Mouse (Mus musculus) heart, embryonic 11.5 days (tissue): ENCODE results near the gene Fam155a. TPM values are rescaled to one million over a fixed set of nuclear protein-coding genes. Genes with fewer than 3 reads are reported as not detected.

Experiments
- ATAC-seq: fragments of 200-750 bp; cut with Nextera tagmentation; replicated peaks from 2 replicates; pipeline ENCODE4 v1.8.0; 2017; ENCODE audit warnings: moderate library complexity; ENCODE audit not compliant: insufficient number of reproducible peaks, low FRiP score, low TSS enrichment
- H3K27ac ChIP-seq: fragments of 300-500 bp; sonication (generic); 2 replicates; pipeline ENCODE4 v1.5.1; 2014; ENCODE audit warnings: mild to moderate bottlenecking, low read depth, low read length
- H3K27me3 ChIP-seq: fragments of 300-500 bp; sonication (generic); 2 replicates; pipeline ENCODE4 v1.6.1; 2014; ENCODE audit warnings: mild to moderate bottlenecking, low read length, mixed read lengths; ENCODE audit not compliant: control insufficient read depth, insufficient read depth
- H3K36me3 ChIP-seq: fragments of 300-500 bp; sonication (generic); 2 replicates; pipeline ENCODE4 v1.6.1; 2014; ENCODE audit warnings: mild to moderate bottlenecking, low read length, moderate library complexity, mixed read lengths; ENCODE audit not compliant: control insufficient read depth, insufficient read depth
- H3K4me1 ChIP-seq: fragments of 300-500 bp; sonication (generic); 2 replicates; pipeline ENCODE4 v1.6.1; 2014; ENCODE audit warnings: low read length; ENCODE audit not compliant: control insufficient read depth, insufficient read depth
- H3K4me2 ChIP-seq: fragments of 300-500 bp; sonication (generic); 2 replicates; pipeline ENCODE4 v1.6.1; 2014; ENCODE audit warnings: mild to moderate bottlenecking, moderate library complexity
- H3K4me3 ChIP-seq: fragments of 300-500 bp; sonication (generic); 2 replicates; pipeline ENCODE4 v1.5.1; 2014; ENCODE audit warnings: low read depth, low read length
- H3K9ac ChIP-seq: fragments of 300-500 bp; sonication (generic); 2 replicates; pipeline ENCODE4 v1.6.1; 2014; ENCODE audit warnings: mild to moderate bottlenecking, low read depth, low read length, moderate library complexity
- H3K9me3 ChIP-seq: fragments of 300-500 bp; sonication (generic); replicated peaks from 2 replicates; pipeline ENCODE4 v1.6.1; 2016; ENCODE audit warnings: low read length; ENCODE audit not compliant: control insufficient read depth
- WGBS: fragments of 180-500 bp; shearing (Covaris S2); extraction: QIAGEN DNeasy Blood & Tissue Kit; methylation state at CpG from one replicate; pipeline ENCODE4 v1.1.7; 2014; ENCODE audit not compliant: insufficient replicate concordance; 5-methylcytosine and 5-hydroxymethylcytosine counted together
- polyA plus RNA-seq: library from polyadenylated mRNA; unstranded; fragments of >200 nt; fragmentation: Nextera tagmentation; extraction: Ambion mirVana; gene quantifications from 2 replicates; pipeline ENCODE4 v1.2.1, GENCODE M21; 2014

Gene Fam155a
- polyA plus RNA-seq, 1 experiment from 2014 or later: 0.59 TPM

- Histone ChIP-seq H3K36me3 (no peaks in the 10 kb centered on the region), H3K4me3 (no peak overlapping the region), H3K27me3 (no peaks in the 10 kb centered on the region), H3K4me2 (no peak overlapping the region), H3K9ac (no peak overlapping the region), H3K9me3 (no peaks in the 10 kb centered on the region), H3K27ac (no peak overlapping the region), H3K4me1 (no peaks in the 10 kb centered on the region)
- 88% methylated on average over 6 of the region's 6 CpGs for WGBS
- no peak for ATAC-seq
Observed at GRCm38 (mm10) chr8:9795724-9796123, 24.8 kb upstream of the Fam155a start.

- WGBS: 62% methylated on average over 9 of the region's 9 CpGs
- no peaks in the 10 kb centered on the region for H3K36me3 ChIP-seq
- no peak overlapping the region for H3K4me3 ChIP-seq
Observed at GRCm38 (mm10) chr8:9793351-9793750, 22.4 kb upstream of the Fam155a start.

GRCm38 (mm10) chr8:9780332-9780731 is 9.4 kb upstream of the Fam155a start:
- 72% methylated on average over 10 of the region's 10 CpGs for WGBS
- no peak overlapping the region for H3K4me2 ChIP-seq
- H3K4me1 ChIP-seq: no peaks in the 10 kb centered on the region
- no peaks in the 10 kb centered on the region for H3K27me3 ChIP-seq
- ATAC-seq: no peak
- H3K4me3 ChIP-seq: no peak overlapping the region
- no peaks in the 10 kb centered on the region for H3K36me3 ChIP-seq
- H3K27ac ChIP-seq: no peak overlapping the region
- H3K9me3 ChIP-seq: no peaks in the 10 kb centered on the region
- no peak overlapping the region for H3K9ac ChIP-seq

More at GRCm38 (mm10) chr8:9793351-9793750, 22.4 kb upstream of the Fam155a start:
- H3K4me2 ChIP-seq: no peak overlapping the region
- H3K9me3 ChIP-seq: no peaks in the 10 kb centered on the region
- no peak overlapping the region for H3K9ac ChIP-seq
- H3K4me1 ChIP-seq: no peaks in the 10 kb centered on the region
- ATAC-seq: no peak
- no peak overlapping the region for H3K27ac ChIP-seq
- no peaks in the 10 kb centered on the region for H3K27me3 ChIP-seq

- Histone ChIP-seq H3K4me1 (no peaks in the 10 kb centered on the region), H3K4me3 (no peak overlapping the region), H3K27ac (no peak overlapping the region), H3K27me3 (peaks cover 7% of the 10 kb centered on the region), H3K9ac (no peak overlapping the region), H3K36me3 (no peaks in the 10 kb centered on the region), H3K9me3 (no peaks in the 10 kb centered on the region), H3K4me2 (no peak overlapping the region)
- 72% methylated on average over 8 of the region's 8 CpGs for WGBS
- no peak for ATAC-seq
Observed at GRCm38 (mm10) chr8:9778148-9778547, 7.2 kb upstream of the Fam155a start.

- no peak overlapping the region for H3K4me2 ChIP-seq
- H3K9ac ChIP-seq: no peak overlapping the region
- no peak overlapping the region for H3K27ac ChIP-seq
- H3K4me1 ChIP-seq: peaks cover 4% of the 10 kb centered on the region; the same call in 1 of the 2 replicates
- no peaks in the 10 kb centered on the region for H3K36me3 ChIP-seq
- no peak for ATAC-seq
- H3K4me3 ChIP-seq: no peak overlapping the region
- peaks cover 20% of the 10 kb centered on the region for H3K27me3 ChIP-seq
- H3K9me3 ChIP-seq: no peaks in the 10 kb centered on the region
- WGBS: 78% methylated on average over 10 of the region's 10 CpGs
Observed at GRCm38 (mm10) chr8:9776818-9777217, 5.9 kb upstream of the Fam155a start.

- peaks cover 12% of the 10 kb centered on the region; the same call in 1 of the 2 replicates for H3K4me1 ChIP-seq
- ATAC-seq: no peak
- H3K27me3 ChIP-seq: peaks cover 41% of the 10 kb centered on the region
- H3K4me2 ChIP-seq: peak overlapping the region; percentile 89
- peak overlapping the region; percentile 61 for H3K4me3 ChIP-seq
- no peak overlapping the region for H3K9ac ChIP-seq
- WGBS: 6% methylated on average over 6 of the region's 6 CpGs
- H3K27ac ChIP-seq: no peak overlapping the region
- no peaks in the 10 kb centered on the region for H3K36me3 ChIP-seq
- H3K9me3 ChIP-seq: no peaks in the 10 kb centered on the region
Observed at GRCm38 (mm10) chr8:9772519-9772840, 1.5 kb upstream of the Fam155a start.

GRCm38 (mm10) chr8:9771606-9772518 is 901 bp upstream of the Fam155a start:
- WGBS: 1% methylated on average over 50 of the region's 55 CpGs
- no peak overlapping the region for H3K9ac ChIP-seq

GRCm38 (mm10) chr8:9770261-9770998 is 531 bp downstream of the Fam155a start:
- WGBS: 1% methylated on average over 46 of the region's 48 CpGs
- no peak for ATAC-seq
- Histone ChIP-seq H3K36me3 (no peaks in the 10 kb centered on the region), H3K9me3 (no peaks in the 10 kb centered on the region), H3K9ac (no peak overlapping the region), H3K27ac (no peak overlapping the region), H3K4me1 (peaks cover 12% of the 10 kb centered on the region; the same call in 1 of the 2 replicates), H3K4me3 (peak overlapping the region; percentile 61), H3K4me2 (peak overlapping the region; percentile 89), H3K27me3 (peaks cover 41% of the 10 kb centered on the region)

More at GRCm38 (mm10) chr8:9771606-9772518, 901 bp upstream of the Fam155a start:
- H3K4me1 ChIP-seq: peaks cover 12% of the 10 kb centered on the region; the same call in 1 of the 2 replicates
- H3K9me3 ChIP-seq: no peaks in the 10 kb centered on the region
- ATAC-seq: peak; percentile 39; the same call in 1 of the 2 replicates
- peaks cover 41% of the 10 kb centered on the region for H3K27me3 ChIP-seq
- peak overlapping the region; percentile 89 for H3K4me2 ChIP-seq
- H3K27ac ChIP-seq: no peak overlapping the region
- H3K36me3 ChIP-seq: no peaks in the 10 kb centered on the region
- H3K4me3 ChIP-seq: peak overlapping the region; percentile 61
